Mouse (Mus musculus) mammary gland, adult 2 months (tissue): ENCODE measurements around the gene Gm28363. TPM values are rescaled to one million over a fixed set of nuclear protein-coding genes. Genes with fewer than 3 reads are reported as not detected.

Source experiments
- polyA plus RNA-seq: library from polyadenylated mRNA; depleted of rRNA; stranded (reverse); fragments of >200 nt; gene quantifications from 2 replicates; pipeline ENCODE4 v1.2.3, GENCODE M21; 2012; ENCODE audit warnings: low replicate concordance; rRNA removed

Gm28363 gene
- not detected in 2 replicates for polyA plus RNA-seq

DNA sequence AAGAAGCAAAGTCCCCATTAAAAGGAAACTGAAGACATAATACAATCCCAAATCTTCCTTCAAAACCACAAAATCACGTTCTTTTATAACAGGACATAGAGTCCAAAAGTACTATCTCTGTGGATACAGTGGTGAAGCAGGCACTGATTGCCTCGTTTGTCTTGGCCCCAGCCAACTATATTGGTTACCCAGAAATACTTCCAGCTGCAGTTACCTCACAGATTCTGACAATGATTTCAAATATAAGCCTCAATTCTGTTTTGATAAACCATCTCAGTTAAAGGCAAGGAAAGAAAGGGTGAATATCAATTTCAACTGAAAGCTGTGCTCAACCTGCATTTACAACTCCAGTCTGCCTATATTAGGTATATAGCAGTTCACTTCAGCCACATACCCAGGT, at the start of gene Gm28363:
TSS of gene Gm28363 (plus strand) at position 301 of the 400 bp plus-strand sequence.

Other genes with a start within 250 kb of the Gm28363 start
- not detected in 2 replicates for gene B020011L13Rik, start 84.0 kb downstream of the Gm28363 start, polyA plus RNA-seq
- gene Gm28360, start 132.9 kb downstream of the Gm28363 start, polyA plus RNA-seq: not detected in 2 replicates
- gene Gm28168, start 230.9 kb downstream of the Gm28363 start, polyA plus RNA-seq: not detected in 2 replicates